Mouse (Mus musculus) T-helper 17 cell (primary cell): ENCODE measurements around the gene Prorsd1.

ENCODE experiments used
- in situ Hi-C, 2 experiments: fragments of 300-600 bp; cut with MboI, MseI; formaldehyde crosslinking; loops; 1 replicate in 1 of 2; 2 replicates in 1 of 2; pipeline ENCODE4 v1.15.1; 2025; ENCODE audit warnings: high pct_unique_total_duplicates in 2 of 2

The Prorsd1 gene

DNA sequence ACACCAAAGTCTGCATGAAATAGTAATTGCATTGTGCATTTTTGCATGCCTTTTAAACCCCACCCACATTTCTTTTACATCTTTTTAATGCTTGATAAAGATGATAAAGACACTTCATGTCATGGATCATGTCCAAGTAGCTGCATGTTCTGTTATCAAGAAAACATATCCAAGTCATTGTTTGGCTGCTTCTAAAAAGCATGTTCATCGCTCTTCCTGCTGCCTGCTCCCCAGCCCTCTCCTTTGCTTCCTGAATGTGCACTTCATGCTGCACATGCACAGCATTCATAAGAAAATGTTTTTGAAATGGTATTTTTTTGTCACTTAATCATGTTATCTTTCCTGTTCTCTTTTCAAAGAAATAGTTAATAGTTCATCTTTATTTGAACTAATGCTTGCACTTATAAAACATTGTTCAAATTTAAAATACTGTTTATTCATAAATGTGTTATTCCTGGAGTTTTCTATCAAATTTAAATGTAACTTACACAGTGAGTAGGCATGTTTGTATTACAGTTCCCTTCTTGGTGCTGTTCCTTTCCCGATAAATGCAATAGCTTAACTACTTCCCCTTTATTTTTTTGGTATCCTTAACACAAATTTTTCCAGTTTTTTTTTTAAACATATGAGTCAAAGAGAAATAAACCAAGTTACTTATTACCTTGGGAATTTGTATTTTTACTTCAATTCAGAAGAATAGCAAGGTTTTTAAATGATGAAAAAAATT is 9.8 kb downstream of the Prorsd1 start:
- in situ Hi-C loops, result loop anchor here in 1 of 2 experiments (5.0 kb wide), 1 partner anchor 547 kb away; no protein-coding TSS in a partner anchor

DNA sequence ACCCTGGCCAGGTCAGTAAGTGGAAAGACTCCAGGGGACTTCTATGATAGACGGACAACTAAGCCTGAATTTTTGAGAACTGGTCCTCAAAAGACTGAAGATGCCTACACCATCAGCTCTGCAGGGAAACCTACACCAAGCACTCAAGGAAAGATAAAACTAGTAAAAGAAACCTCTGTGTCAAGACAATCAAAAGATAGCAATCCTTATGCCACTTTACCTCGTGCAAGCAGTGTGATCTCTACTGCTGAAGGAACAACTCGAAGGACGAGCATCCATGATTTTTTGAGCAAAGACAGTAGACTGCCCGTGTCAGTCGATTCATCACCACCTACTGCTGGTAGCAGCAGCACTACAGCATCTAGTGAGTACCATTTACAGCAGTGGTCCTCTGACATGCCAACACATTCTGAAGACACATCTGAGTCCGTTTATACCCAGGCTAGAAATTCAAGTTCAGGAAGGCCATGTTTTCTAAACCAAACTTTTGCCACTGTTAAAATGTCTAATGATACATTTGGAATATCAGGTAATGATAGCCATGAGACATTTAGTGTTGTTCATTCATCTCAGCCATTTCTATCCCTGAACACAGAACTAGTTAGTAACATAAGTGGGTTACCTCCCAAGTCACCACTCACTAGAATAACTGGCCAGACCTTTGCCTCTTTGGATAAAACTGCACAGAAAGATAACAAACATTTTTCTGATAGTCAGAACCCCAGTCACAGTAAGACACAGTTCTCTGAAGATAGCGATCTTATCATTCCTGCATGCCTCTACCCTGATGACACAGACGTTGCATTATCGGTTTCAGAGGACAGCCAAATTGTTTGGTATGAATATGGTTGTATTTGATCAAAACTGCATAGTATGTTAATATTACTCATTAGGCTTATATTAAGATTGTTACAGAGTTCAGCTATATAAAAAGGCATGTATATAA is 10.6 kb downstream of the Prorsd1 start:
- in situ Hi-C loops, result loop anchor here in 1 of 2 experiments (5.0 kb wide), 1 partner anchor 548 kb away; no protein-coding TSS in a partner anchor

DNA sequence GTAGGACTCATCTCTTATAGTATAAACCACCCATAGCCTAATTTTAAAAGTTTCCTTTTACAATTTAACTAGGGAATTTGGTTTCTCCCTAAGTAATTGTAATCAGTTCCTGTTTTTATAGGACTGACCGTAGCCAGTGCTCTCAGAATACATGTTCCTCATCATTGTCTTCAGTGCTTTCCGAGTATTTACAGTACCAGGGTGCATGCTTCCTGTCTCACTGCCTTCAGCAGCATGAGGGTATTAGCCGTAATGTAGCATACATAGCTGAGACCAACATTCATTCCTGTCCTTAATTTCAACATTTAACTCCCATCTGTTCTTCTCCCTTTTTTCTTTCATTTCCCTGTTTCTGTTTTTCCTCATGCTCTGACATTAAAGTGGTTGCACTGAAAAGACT is 17.9 kb downstream of the Prorsd1 start:
- in situ Hi-C loops, result loop anchor here in 1 of 2 experiments (10.0 kb wide), 1 partner anchor 112 kb away; no protein-coding TSS in a partner anchor

DNA sequence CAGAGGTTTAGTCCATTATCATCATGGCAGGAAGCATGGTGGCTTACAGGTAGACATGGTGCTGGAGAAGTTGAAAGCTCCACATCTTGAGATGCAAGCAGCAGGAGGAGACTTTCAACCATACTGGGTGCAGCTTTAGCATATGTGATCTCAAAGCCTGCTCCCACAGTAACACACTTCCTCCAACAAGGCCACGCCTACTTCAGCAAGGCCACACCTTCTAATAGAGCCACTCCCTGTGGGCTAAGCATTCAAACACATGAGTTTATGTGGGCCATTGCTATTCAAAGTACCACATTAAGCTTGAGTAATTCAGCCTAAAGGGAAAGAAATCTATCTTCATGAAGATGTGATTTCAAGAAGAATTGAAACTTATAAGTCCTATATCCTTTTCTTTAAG is 21.7 kb downstream of the Prorsd1 start:
- in situ Hi-C loops, result loop anchor here in 1 of 2 experiments (10.0 kb wide), 1 partner anchor 108 kb away; no protein-coding TSS in a partner anchor

DNA sequence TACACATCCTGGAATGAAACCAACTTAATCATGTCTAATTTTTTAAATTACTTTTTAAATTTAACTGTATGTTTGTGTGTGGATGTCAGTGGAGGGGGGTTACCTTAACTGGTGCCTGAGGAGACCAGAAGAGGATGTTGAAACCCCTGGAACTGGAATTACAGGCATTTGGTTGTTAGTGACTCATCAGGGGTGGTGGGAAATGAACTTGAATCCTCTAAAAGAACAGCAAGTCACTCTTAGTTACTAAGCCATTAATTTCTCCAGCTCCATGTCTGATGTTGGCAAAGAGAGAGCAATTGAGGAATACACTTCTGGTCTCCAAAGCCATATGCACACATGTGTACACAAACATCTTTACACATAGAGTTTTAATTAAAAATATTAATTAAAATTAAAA is 40.2 kb downstream of the Prorsd1 start:
- in situ Hi-C loops, result no loop called here
